Mouse (Mus musculus) heart, embryonic 10.5 days (tissue): ENCODE data around the gene Calcoco1. TPM values are rescaled to one million over a fixed set of nuclear protein-coding genes. Genes with fewer than 3 reads are reported as not detected.

Experiments
- DNase-seq: peaks from one replicate; pipeline ENCODE4 v3.0.0-alpha.2; 2017; ENCODE audit warnings: low spot score
- H3K27ac ChIP-seq: fragments of 300-500 bp; sonication (generic); 2 replicates; pipeline ENCODE4 v1.5.1; 2016; ENCODE audit warnings: mild to moderate bottlenecking
- H3K27me3 ChIP-seq: fragments of 300-500 bp; sonication (generic); 2 replicates; pipeline ENCODE4 v1.6.1; 2016; ENCODE audit warnings: mild to moderate bottlenecking; ENCODE audit not compliant: poor library complexity, insufficient read depth, severe bottlenecking
- H3K36me3 ChIP-seq: fragments of 300-500 bp; sonication (generic); 2 replicates; pipeline ENCODE4 v1.6.1; 2016; ENCODE audit warnings: mild to moderate bottlenecking, moderate library complexity
- H3K4me1 ChIP-seq: fragments of 300-500 bp; sonication (generic); 2 replicates; pipeline ENCODE4 v1.6.1; 2016; ENCODE audit warnings: mild to moderate bottlenecking
- H3K4me3 ChIP-seq: fragments of 300-500 bp; sonication (generic); 2 replicates; pipeline ENCODE4 v1.5.1; 2016; ENCODE audit warnings: mild to moderate bottlenecking, moderate library complexity
- H3K9me3 ChIP-seq: fragments of 300-500 bp; sonication (generic); 2 replicates; pipeline ENCODE4 v1.6.1; 2016; ENCODE audit warnings: mild to moderate bottlenecking, moderate library complexity
- WGBS: fragments of 180-500 bp; shearing (Covaris S2); methylation state at CpG from one replicate; pipeline ENCODE4 v1.1.7; 2016; 5-methylcytosine and 5-hydroxymethylcytosine counted together
- polyA plus RNA-seq: library from polyadenylated mRNA; unstranded; fragments of >200 nt; fragmentation: Nextera tagmentation; extraction: Ambion mirVana; gene quantifications from 2 replicates; pipeline ENCODE4 v1.2.1, GENCODE M21; 2016

Calcoco1 gene
- polyA plus RNA-seq = 34.2 and 39.2 TPM in 2 replicates

DNA sequence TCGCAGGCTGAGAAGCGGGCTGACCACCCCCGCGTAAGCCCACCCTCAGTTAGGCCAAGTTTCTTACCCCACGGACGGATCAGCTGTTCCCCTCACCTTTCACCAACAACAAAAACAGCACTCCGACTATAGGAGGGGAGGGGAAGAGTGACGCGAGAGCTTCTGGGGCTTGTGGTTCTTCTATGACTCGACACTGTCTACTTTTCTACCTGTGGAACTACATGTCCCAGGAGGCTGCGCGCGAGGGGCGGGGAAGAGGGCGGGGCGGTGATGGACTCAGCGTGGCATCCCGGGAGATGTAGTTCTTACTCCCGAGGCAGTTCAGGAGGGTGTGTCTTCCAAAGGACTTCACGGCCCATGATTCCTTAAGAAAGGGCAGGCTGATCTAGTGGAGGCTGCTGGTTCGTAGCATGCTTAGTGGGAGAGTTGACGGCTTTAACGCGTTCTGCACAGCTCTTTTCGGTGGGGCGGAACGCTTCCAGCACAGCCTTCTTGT lies at the start of gene Calcoco1:
TSS of gene Calcoco1 (minus strand) at position 199 of the 496 bp plus-strand sequence.
- Histone ChIP-seq H3K27me3 (no peaks in the 10 kb centered on the region), H3K9me3 (no peaks in the 10 kb centered on the region), H3K36me3 (peaks cover 20% of the 10 kb centered on the region), H3K27ac (peak within 1 kb of the TSS; percentile 86), H3K4me3 (peak within 1 kb of the TSS; percentile 81), H3K4me1 (peaks cover 15% of the 10 kb centered on the region)
- WGBS = 1% methylated on average over 27 of the region's 27 CpGs
- DNase-seq = peak; percentile 100

DNA sequence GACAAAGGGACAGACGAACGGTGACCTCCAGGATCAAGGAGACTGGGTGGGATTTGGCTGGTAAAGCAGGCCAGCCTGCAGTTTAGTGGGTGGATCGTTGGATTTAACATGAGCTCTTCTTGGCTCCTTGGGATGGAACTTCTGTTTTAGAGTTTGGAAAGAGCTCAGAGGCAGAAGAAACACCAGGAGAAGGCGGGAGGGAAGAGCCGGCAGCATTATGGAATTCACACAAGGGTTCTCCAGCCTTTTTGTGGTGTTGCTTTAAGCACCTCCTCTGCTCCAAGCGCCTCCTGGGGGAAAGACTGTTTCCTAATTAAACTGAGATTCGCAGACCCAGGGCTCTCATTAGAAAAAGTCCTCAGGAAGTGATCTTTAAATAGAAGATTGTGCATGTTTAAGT lies 48.9 kb upstream of the Calcoco1 start:
- Histone ChIP-seq H3K9me3 (no peaks in the 10 kb centered on the region), H3K27me3 (peaks cover 43% of the 10 kb centered on the region), H3K36me3 (no peaks in the 10 kb centered on the region), H3K4me1 (no peaks in the 10 kb centered on the region), H3K27ac (no peak overlapping the region), H3K4me3 (no peak overlapping the region)
- WGBS = 45% methylated on average over 7 of the region's 7 CpGs
- DNase-seq = no peak

DNA sequence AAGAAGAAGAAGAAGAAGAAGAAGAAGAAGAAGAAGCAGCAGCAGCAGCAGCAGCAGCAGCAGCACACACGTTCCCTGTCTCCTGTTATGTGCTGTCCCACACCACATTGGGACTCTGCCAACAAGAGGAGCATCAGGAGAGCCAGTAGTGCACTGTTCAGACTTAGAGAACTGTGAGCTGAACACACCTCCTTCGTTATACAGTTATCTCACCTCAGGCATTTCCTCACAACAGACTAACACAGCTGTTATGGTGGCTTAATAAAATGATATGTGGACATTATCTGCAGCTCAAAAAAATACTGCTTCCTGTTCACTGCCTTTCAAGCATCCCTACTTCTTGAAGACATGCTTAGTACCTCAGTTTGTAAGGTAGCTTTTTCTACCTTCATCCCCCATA lies 43.2 kb upstream of the Calcoco1 start:
- H3K27me3 ChIP-seq = peaks cover 68% of the 10 kb centered on the region
- no peak overlapping the region for H3K27ac ChIP-seq
- H3K4me1 ChIP-seq = no peaks in the 10 kb centered on the region
- WGBS = 38% methylated on average over 2 of the region's 2 CpGs
- H3K9me3 ChIP-seq = no peaks in the 10 kb centered on the region
- no peak overlapping the region for H3K4me3 ChIP-seq
- no peak for DNase-seq
- no peaks in the 10 kb centered on the region for H3K36me3 ChIP-seq

DNA sequence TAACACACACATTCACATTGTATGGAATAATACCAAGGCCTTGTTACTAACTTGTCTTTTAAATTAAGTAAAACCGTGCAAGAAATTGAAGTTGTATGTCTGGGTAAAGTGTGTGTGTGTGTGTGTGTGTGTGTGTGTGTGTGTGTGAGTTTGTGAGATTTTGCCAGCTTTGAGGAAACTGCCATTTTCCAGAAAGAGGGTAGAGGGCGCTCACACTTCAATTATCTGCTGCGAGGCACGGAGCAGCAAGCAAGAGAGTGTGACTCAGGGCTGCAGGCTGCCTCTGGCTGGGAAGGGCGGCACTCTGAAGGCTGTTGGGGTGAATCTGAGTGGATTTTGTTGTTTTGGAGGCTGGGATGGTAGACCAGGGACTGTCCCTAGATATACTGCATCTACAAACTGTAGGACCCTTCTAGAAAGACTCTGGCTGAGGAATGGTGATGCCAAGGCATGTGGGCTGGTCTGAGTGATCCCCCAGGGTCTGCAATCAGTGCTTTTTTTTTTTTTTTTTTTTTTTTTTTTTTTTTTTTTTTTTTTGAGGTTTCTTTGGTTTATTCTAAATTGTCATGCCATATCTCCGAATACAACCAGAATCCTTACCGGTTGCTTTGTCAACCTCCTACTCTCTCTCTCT lies 39.9 kb upstream of the Calcoco1 start:
- Histone ChIP-seq H3K4me3 (no peak overlapping the region), H3K9me3 (no peaks in the 10 kb centered on the region), H3K4me1 (no peaks in the 10 kb centered on the region), H3K27ac (no peak overlapping the region), H3K27me3 (peaks cover 77% of the 10 kb centered on the region), H3K36me3 (no peaks in the 10 kb centered on the region)
- DNase-seq = no peak
- WGBS = 12% methylated on average over 7 of the region's 7 CpGs

DNA sequence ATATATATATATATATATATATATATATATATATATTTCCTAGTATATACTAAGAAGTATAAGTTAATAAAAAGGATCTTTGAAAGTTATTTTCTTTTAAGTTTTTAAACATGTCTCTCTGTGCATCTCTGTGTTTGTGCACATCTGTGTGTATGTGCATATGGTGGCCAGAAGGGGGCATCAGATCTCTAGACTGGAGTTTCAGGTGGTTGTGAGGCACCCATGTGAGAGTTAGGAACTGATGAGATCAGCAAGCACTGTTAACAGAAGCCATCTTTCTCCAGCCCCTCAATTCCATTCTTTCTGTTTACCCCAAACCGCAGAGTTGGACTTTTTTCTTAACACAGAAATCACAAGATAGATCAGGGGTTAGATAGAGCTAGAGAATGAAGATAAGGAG lies 35.7 kb upstream of the Calcoco1 start:
- Histone ChIP-seq H3K36me3 (no peaks in the 10 kb centered on the region), H3K4me3 (no peak overlapping the region), H3K9me3 (no peaks in the 10 kb centered on the region), H3K4me1 (0 out of 2 replicates have a peak, but pooled peaks cover 3% of the 10 kb centered on the region), H3K27me3 (peaks cover 81% of the 10 kb centered on the region), H3K27ac (no peak overlapping the region)
- no peak for DNase-seq
- 84% methylated on average over 1 of the region's 1 CpGs for WGBS

DNA sequence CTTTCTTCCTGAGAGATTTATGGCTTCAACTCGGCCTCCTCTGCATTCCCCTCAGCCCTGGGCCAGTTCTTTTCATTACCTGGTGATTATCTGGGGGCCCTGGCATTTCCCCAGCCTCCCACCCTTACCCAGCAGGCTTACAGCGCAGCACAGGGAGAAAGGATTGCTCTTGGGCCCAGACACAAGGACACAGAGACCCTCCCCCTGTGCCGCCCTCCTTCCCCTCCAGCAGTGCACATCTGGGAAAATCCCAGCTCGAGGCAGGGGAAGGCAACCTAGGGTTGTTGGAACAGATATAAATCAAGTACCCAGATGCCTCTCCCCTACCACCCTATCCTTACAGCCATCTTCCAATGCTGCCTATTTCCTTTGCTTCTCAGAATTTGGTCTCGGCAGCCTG lies 33.1 kb upstream of the Calcoco1 start:
- no peak overlapping the region for H3K27ac ChIP-seq
- peaks cover 86% of the 10 kb centered on the region for H3K27me3 ChIP-seq
- H3K36me3 ChIP-seq = no peaks in the 10 kb centered on the region
- 0 out of 2 replicates have a peak, but pooled peaks cover 3% of the 10 kb centered on the region for H3K4me1 ChIP-seq
- WGBS = 52% methylated on average over 5 of the region's 5 CpGs
- no peak for DNase-seq
- no peak overlapping the region for H3K4me3 ChIP-seq
- no peaks in the 10 kb centered on the region for H3K9me3 ChIP-seq

DNA sequence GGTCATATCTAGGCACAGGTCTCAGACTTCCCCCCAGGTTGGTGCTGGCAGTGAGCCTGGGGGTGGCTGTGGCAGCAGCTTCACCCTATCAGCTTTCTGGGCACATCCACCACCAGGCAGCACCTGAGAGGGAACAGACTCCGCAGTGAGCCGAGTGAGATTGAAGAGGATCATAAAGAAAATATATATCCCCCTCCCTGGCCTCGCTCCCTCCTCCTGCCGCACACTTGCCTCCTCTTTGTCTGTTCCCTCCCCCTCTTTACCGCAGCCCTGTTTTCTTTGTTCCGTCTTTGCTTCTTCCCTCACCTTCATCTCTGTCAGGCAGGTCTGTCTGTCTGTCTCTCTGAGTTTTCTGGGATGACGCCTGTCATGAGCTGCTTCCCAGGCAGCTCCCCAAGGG lies 32.4 kb upstream of the Calcoco1 start:
- no peaks in the 10 kb centered on the region for H3K36me3 ChIP-seq
- peaks cover 86% of the 10 kb centered on the region for H3K27me3 ChIP-seq
- H3K27ac ChIP-seq = no peak overlapping the region
- 61% methylated on average over 7 of the region's 7 CpGs for WGBS
- 0 out of 2 replicates have a peak, but pooled peaks cover 3% of the 10 kb centered on the region for H3K4me1 ChIP-seq
- no peak overlapping the region for H3K4me3 ChIP-seq
- no peak for DNase-seq
- H3K9me3 ChIP-seq = no peaks in the 10 kb centered on the region

DNA sequence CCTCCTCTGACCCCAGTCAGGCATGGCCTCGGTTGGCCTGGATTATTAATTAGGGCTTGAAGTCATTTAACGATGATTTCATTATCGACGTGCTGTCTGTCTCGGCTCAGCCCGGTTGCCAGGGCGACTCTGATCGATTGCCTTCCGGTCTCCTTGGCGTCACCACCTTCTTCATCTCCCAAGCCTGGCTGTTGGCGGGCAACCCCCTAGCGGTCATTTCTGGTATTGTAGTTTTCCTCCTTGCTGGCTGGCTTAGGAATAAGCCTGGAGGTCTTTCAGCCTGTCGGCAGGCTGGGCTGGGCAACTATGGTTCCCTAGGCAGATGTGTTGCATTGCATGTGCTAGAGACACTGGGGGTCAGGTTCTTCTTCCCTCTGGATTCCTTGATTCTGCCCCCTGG lies 31.2 kb upstream of the Calcoco1 start:
- 7% methylated on average over 13 of the region's 13 CpGs for WGBS
- 0 out of 2 replicates have a peak, but pooled peaks cover 3% of the 10 kb centered on the region for H3K4me1 ChIP-seq
- DNase-seq = no peak
- H3K9me3 ChIP-seq = no peaks in the 10 kb centered on the region
- no peak overlapping the region for H3K4me3 ChIP-seq
- no peak overlapping the region for H3K27ac ChIP-seq
- no peaks in the 10 kb centered on the region for H3K36me3 ChIP-seq
- H3K27me3 ChIP-seq = peaks cover 87% of the 10 kb centered on the region

DNA sequence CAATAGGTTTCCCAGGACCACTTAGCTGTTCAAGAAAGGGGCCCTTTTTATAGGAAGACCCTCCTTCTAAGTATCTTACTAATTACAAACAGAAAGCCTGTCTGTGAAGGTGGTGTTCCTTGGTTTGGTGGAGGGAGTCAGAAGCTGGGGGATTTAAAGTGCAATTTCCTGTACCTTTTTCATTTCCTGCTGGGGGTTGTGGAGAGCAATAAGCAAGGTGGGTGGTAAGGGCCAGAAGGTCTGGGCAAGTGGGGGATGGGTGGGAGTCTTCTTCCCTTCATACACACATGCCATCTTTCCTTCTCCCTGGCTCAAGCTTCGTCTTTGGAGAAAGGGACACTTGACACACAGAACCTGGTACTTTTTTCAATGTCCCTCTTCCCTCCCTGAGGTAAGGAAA lies 30.2 kb upstream of the Calcoco1 start:
- H3K4me1 ChIP-seq = peaks cover 7% of the 10 kb centered on the region
- H3K9me3 ChIP-seq = no peaks in the 10 kb centered on the region
- H3K27me3 ChIP-seq = peaks cover 92% of the 10 kb centered on the region
- no peaks in the 10 kb centered on the region for H3K36me3 ChIP-seq
- no peak overlapping the region for H3K4me3 ChIP-seq
- WGBS = 63% methylated on average over 1 of the region's 1 CpGs
- no peak overlapping the region for H3K27ac ChIP-seq
- no peak for DNase-seq

DNA sequence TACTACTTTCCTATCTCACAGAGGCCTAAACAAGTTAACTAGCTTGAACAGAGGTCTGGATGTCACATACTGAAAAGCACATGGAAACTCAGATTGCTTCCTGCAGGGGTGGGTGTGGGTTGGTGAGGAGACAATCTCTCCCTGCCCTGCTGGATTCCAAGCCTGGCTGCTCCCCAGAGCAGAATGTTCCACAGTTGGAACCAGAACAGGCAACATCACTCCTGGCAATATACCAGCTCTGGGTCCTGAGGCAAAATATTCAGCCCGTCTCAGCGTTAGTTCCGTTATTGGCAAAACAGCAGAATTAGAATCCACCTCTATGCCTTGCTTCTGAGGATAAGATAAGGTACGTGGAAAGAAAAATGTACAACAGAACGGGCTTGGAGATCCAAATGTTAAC lies 28.3 kb upstream of the Calcoco1 start:
- H3K27ac ChIP-seq = no peak overlapping the region
- no peak for DNase-seq
- 60% methylated on average over 5 of the region's 5 CpGs for whole genome bisulfite sequencing
- H3K36me3 ChIP-seq = no peaks in the 10 kb centered on the region
- H3K27me3 ChIP-seq = peaks cover 99% of the 10 kb centered on the region
- H3K4me1 ChIP-seq = peaks cover 18% of the 10 kb centered on the region
- no peaks in the 10 kb centered on the region for H3K9me3 ChIP-seq
- H3K4me3 ChIP-seq = no peak overlapping the region

DNA sequence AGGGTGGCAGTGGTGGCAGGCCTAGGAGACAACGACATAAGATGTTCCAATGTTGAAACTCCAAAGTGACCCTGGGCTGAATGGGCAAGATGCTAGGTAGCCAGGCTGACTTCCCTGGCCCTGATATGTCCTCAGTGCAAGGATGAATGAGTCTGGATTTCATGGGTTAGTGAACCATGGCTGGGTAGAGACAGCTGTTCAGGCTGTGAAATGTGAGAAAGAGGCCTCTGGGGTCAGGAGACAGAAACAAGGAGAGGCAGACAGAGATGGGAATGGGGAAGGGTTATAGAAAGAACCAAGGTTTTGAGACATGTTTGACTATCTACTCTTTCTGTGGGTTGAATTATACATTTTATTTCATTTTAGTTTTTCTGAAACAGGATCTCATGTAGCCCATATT lies 27.1 kb upstream of the Calcoco1 start:
- Histone ChIP-seq H3K4me1 (peaks cover 19% of the 10 kb centered on the region), H3K9me3 (no peaks in the 10 kb centered on the region), H3K36me3 (no peaks in the 10 kb centered on the region), H3K27me3 (peaks cover 99% of the 10 kb centered on the region), H3K27ac (no peak overlapping the region), H3K4me3 (no peak overlapping the region)
- no peak for DNase-seq
- WGBS = 81% methylated on average over 1 of the region's 1 CpGs

DNA sequence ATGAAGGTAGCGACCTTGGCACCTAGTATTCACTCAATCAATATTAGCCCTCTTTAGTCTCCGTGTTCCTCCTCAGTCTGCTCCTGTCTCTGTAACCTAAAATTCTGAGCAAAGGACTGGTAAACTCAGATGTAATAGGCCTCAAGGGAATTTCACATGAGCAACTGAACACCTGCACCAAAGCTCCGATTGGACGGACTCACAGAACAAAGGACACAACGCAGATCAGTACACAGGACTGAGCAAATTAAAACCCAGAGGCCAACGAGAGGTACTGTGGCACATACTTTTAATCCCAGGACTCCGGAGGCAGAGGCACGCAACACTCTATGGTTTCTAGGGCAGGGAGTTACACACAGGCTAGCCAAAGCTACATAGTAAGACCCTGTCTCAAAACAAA lies 25.9 kb upstream of the Calcoco1 start:
- Histone ChIP-seq H3K4me3 (no peak overlapping the region), H3K27ac (no peak overlapping the region), H3K4me1 (peaks cover 21% of the 10 kb centered on the region), H3K27me3 (peaks cover 100% of the 10 kb centered on the region), H3K36me3 (no peaks in the 10 kb centered on the region), H3K9me3 (no peaks in the 10 kb centered on the region)
- no peak for DNase-seq
- WGBS = 43% methylated on average over 8 of the region's 8 CpGs

DNA sequence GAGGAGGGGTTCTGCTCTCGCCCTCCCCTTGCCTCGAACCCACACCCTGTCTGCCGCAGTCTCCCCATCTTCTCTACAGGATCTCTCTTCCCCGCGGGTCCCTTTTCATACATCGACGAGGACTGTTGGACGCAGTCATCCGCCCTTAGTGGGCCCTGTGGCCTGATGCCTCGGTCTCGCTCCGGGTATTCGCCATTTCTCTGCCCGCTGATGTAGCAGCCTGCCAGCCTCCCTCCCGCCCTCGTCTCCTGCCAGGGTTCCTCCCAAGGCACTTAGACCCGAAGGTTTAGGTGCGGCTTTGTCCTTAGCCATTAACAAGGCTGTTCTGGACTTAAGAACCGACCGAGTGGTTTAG lies 25.3 kb upstream of the Calcoco1 start:
- peak overlapping the region; percentile 65 for H3K4me3 ChIP-seq
- H3K27me3 ChIP-seq = peaks cover 98% of the 10 kb centered on the region
- under 1% methylated on average over 20 of the region's 20 CpGs for WGBS
- no peak for DNase-seq
- peaks cover 21% of the 10 kb centered on the region for H3K4me1 ChIP-seq
- H3K9me3 ChIP-seq = no peaks in the 10 kb centered on the region
- H3K27ac ChIP-seq = peak overlapping the region; percentile 72
- H3K36me3 ChIP-seq = no peaks in the 10 kb centered on the region
